Mouse (Mus musculus) megakaryocyte-erythroid progenitor cell, adult 5-6 weeks (primary cell): Measurements from ENCODE around the gene Tacc3. TPM values are rescaled to one million over a fixed set of nuclear protein-coding genes. Genes with fewer than 3 reads are reported as not detected.

Experiments
- ATAC-seq: replicated peaks from 2 replicates; pipeline ENCODE4 v1.8.0; 2016; ENCODE audit warnings: mild to moderate bottlenecking, inconsistent platforms; ENCODE audit not compliant: severe bottlenecking, poor library complexity, low FRiP score, low TSS enrichment
- total RNA-seq, 2 experiments: library from RNA; stranded (forward) in 1 of 2; stranded (reverse) in 1 of 2; fragments of 200-1000, 215-1000 nt in 1 of 2; fragments of >200 nt in 1 of 2; fragmentation: Nextera tagmentation in 1 of 2; gene quantifications; 2 replicates each; pipeline ENCODE4 v1.2.3; 2014 to 2017

Tacc3 gene
- total RNA-seq (2014; fragmentation: Nextera tagmentation) (121 and 124 TPM in 2 replicates), total RNA-seq (2017) (124 and 155 TPM in 2 replicates)

DNA sequence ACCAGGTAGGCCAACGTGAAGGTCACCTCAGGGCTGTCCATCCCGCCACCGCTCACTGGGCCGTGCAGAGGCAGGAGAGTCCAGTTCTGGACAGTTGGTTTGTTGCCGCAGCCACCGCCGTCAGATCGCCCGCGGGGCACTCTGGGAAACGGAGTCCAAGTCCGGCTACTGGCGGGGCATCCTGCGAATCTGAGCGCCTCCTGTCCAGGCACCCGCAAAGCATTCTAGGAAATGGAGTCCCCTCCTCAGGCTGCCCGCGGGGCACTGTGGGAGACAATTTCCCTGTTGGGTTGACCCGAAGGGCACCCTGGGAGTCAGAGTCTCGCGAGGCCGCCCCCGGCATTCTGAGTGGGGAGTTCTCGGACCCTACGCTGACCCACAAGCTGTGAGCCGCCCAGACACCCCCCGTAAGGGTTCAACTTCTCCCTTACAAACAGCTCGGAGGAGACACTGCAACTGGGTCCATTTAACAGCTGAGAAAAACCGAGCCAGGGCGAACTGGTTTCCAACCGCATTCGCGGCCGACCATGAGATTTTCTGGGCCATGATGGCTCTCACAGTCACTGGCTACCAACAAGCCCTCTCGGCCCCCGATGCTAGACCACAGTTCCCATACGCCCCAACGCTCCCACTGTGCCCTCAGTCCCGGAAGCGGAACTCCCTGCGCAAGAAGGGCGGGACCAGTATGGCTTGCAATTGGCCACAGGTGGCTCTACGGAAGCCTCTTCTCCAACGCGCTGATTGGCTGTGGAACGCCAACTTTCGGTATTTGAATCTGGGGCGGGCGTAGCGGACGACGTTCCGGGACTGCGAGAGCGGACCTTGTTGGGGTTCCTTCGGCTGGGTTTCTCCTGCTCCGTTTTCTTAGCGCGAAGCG lies at the start of gene Tacc3, which contains the start of gene Tmem129:
Gene Tacc3, plus strand, starts transcription at position 342 of the 877 bp plus-strand sequence.
Gene Tmem129, minus strand, starts transcription at position 630 of the 877 bp plus-strand sequence.
- peak; percentile 88 for ATAC-seq

DNA sequence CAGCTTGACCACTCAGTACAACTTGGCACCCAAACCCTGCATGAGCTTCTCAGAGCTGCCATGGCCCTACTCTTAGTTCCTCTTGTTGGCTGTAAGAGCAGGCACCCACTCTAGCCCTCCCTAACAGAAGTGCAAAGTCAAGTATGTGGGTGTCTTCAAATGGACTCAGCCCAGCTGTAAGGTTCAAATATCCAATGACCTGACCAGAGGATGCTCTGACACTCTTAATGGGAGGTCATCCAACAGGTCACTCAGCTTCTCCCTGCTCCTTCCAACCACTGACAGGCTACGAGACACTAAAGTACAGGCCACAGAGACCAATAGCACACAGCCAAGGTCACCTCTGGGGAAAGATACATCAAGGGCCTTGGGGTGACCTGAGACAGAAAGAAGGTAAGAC lies 48.7 kb upstream of the Tacc3 start:
- ATAC-seq, result no peak

DNA sequence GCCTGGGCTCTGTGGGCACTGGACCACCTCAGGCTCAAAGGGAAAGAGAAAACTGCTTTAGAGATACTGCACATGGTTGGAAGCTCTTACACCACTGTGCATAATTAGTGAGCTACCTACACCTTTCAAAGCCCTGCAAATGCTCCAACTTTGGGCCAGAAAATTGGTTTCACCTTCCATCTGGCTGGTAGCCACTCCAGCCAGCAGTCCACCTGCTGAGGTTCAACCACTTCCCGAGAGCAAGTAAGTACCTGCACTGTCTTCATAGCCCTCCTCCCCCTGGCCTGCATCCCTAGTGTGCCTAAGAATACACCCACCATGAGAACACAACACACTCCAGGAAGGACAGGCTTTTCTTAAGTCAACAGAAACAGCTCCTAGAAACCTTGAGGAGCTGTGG lies 46.1 kb upstream of the Tacc3 start:
- ATAC-seq, result no peak

DNA sequence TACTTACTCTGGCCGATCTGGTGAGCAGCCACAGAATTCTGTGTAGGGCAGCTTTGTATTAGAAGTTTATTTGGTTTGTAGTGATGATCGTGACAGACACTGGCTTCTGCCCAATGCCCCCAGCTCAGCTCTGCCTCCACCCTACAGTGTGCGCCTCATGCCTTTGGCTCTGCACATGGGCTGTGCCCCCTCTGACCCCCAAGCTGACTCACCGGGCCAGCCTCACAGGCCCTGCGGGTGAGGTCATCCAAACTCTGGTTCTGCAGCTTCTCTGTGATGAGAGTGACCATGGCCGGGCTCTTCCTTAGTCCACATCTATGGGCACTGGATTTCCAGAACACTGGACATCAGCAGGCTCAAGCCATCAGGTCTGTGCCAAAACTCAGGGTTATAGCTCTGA lies 43.5 kb upstream of the Tacc3 start:
- ATAC-seq, result no peak

DNA sequence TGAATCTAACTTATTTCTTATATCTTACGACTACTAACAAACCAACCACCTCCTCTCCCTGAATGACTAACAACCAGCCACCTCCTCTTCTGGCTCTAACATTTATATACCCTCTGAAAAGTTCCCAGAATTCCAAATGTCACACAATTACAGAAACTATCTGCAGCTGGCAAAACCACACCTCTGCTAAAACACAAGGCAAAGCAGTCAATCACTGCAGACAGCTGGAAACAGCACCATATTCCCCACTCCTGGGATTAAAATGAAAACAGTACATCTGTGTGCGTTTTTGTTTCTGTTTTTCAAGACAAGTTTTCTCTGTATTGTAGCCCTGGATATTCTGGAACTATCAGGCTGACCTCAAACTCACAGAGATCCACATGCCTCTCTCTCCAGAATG lies 35.3 kb upstream of the Tacc3 start:
- ATAC-seq, result no peak

DNA sequence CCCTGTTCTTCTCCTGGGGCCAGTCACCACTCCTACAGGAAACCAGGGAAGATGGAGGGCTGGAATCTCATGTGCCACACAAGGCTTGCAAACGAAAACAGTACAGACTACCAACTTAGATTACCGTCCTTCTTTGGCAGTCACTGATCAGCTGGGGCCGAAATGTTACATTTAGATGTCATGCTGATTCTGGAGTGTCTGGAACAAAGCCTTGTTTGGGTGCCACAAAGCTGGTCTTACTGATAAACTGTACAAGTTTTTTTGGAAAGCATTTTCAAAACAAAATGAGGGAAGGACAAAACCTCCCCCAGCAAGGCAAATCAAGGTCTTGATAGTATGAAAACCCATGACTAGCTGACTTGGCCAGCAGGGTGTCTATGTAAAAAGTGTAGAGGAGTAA lies 34.2 kb upstream of the Tacc3 start:
- 0 out of 2 replicates have a peak, but pooled peaks have one; percentile 17 for ATAC-seq

DNA sequence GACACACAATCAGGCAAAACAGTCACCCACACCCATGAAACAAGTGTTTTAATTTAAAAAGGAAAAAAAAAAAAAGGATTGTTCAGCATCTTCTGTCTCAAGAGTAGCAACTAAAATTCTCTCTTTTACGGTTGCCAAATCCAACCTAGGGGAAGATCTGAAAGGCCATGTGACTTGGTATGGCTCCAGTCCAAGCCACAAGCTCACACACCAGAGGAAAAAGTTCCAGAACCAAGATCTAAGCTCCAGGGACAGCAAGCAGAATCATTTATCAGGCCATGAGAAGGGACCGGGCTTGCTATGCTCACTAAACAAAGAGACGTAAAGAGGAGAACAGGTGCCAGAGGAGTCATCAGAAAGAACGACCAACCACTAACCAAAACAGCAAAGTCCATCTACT lies 30.0 kb upstream of the Tacc3 start:
- ATAC-seq, result no peak

DNA sequence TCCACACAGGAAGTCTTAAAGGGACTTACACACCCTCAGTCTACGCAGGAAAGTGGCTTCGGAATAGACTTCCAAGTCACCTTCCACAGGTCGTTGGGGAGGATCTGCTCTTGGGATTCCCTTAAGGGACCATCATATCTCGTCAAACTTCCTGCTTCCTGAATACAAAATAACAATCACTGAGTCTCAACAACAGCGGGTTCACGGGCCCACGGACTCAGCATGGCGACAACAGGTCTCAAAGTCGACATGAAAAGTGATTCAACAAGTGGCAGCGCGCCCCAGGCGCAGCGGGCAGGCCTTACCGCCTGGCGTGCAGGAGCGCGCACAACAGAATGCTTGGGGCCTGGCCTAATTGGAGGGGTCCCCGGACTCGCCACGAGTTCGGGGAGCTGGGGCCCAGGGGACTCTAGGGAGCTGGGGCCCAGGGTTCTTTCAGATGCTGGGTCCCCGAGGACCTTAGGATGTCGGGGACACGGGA lies 29.1 kb upstream of the Tacc3 start:
- ATAC-seq, result peak; percentile 23

DNA sequence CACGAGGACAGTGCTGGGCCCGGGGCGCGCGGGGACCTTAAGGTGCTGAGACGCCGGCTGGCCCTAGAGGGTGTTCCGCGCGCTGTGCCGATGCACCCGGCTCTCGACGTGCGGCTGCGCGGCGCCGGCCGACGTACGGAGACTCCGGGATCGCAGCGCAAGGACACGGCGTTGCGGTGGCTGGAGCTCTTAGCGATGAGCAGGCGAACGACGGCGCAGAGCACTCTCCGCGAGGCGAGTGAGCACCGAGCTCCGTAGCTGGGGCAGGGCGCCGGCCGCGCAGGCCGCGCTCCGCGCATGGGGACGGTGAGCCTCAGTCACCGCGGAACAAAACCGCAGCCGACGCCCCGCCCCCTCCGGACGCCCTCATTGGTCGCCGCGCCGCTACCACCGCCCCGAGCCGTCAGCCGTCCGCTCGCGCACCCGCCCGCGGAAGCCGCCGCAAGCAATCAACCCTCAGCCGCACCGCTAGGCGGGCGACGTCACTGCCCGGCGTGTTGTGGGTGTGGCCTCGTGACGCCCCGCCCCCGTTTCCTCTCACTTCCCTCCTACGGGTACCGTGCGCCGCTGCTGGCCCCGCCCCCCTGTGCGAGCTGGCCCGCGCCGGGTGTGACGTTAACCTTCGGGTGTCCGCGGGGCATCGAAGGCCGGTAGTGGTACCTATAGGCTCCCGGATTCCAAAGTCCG lies 28.5 kb upstream of the Tacc3 start, which contains the start of the genes Fam53a and Gm9903:
Gene Fam53a, minus strand, starts transcription at position 335 of the 687 bp plus-strand sequence.
Gene Gm9903, plus strand, starts transcription at position 625 of the 687 bp plus-strand sequence.
- ATAC-seq, result peak; percentile 83

DNA sequence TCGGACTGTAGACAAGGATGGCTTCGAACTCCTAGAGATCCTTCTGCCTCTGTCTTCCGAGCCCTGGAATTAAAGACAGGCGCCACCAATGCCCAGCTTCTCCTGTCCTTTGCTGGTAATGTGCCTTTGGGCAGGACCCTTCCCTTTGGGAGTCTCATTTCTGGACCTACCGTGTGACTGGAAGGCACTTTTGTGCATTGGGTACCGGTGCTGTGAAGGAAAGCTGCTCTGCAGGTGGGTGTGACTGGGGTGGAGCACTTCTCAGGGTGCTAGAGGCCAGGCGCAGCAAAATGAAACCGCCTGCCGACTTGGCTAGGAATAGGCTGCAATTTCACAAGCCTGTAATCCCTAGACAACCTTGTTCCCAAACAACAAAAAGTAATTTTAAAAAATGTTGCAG lies 27.9 kb upstream of the Tacc3 start:
- ATAC-seq, result peak; percentile 58

DNA sequence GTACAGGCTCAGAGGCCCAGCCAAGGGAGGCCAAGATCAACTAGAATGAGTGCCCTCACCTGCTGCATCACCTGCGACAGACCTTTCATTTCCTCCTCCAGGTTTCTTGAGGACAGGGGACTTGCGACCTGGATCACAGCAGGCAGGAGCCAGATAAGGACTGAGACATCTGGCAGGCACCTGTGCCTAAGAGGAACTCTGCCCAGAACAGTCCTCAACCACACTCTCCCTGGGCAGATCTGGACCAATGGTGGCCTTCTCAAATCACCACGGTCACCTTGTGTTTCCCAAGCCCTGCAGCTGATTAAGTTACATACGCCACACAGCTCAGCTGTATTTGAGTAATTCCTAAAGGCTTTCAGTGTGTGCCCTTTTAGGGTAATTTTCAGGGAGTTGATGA lies 27.3 kb upstream of the Tacc3 start:
- ATAC-seq, result peak; percentile 27; the same call in 1 of the 2 replicates

DNA sequence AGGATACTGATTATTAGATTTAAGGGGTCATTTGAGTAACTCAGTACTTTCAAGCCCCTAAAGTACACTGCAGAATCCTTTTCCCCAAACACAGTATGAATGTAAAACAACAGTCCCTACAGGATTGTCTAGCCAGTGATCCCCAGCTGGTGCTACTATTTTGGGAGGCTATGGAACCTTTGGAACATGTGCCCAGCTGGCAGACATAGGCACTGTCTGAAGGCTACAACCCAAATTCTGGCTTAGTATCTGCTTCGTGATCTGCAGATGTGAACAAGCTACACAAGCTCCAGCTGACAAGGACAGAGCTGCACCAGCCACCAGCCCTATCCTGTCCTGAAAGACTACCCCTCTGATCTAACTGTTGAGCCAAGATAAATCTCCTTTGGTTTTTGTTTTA lies 25.4 kb upstream of the Tacc3 start:
- no peak for ATAC-seq

DNA sequence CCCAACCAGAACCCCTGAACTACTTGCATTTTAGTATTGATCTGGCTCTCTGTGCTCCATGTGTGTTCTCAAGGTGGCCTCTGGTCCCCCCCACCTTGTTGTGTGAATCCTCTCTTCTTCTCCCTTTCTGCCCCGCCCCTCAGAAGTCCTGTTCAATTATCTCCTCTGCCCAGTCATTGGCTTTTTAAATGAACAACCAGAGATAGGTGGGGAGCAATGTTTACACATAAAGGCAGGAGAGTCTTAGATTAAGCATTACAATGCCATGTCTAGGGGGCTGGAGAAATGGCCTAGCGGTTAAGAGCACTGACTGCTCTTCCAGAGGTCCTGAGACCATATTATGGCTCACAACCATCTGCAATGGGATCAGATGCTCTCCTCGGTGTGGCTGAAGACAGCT lies 22.6 kb upstream of the Tacc3 start:
- ATAC-seq, result peak; percentile 46

DNA sequence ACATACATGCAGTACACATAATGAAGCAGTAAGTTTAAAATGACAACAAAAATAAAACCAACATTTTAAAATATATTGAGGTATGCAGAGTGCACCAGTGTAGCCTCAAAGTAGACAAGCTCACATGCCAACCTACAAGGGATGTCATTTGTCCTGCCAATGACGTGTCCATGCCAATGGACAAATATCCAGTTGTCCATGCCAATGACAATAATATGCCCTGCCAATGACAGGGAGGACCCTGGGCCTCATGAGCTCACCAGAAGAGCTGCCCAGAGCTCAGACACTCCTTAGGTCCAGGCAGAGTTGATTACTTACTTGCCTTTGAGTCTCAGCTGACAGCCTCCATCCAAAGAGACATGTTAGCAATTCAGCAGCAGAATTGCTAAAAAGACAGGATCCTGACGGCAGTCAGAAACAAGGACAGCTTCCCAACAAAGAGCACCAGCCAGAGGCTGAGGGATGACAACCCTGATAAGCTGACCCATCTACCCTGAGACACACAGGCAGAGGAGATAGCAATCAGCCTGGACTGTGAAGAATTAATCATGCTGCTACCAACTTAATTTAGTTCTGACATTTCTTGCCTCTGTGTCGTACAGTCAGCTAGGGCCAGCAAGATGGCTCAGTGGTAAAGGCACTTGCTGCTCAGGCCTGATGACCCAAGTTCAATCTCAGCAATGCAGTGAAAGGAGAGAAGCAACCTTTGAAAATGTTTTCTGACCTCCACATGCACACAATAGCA lies 20.1 kb upstream of the Tacc3 start:
- ATAC-seq, result no peak

DNA sequence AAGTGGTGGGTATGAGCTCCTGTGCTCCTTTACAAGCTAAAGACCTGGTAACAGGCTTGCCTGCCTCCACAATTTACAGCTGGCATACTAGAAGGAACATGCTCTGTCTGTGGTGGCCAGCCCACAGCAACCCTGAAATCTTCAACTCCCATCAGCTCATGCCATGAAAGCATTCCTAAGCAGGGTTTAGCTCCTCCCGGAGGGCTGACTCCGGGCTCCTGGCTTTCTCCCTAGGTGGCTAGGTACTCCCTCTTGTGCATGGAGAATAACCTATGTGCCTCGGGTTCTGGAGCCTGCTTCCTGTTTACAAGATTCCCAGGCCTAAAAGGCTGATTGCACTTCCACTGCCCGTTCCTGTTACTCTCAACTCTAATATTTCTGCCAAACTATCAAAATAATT lies 19.1 kb upstream of the Tacc3 start:
- ATAC-seq, result no peak

DNA sequence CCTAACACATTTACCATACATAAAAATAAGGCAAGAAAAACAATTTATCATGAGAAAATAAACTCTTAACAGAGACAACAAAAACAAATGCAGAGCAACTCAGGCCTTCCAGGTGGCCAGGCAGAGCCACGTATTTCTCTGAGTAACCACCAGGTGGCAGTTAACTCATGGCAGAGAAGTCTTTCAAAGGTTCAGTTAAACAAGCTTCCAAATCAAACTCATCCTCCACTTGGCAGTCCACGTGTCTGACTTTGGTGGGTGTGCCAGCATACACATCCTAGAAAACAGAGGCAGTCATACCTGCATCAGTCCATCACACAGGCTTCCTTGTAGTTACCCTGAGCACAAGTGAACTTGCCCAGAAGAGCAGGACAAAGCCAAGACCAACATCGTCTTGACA lies 17.3 kb upstream of the Tacc3 start:
- ATAC-seq, result peak; percentile 69

DNA sequence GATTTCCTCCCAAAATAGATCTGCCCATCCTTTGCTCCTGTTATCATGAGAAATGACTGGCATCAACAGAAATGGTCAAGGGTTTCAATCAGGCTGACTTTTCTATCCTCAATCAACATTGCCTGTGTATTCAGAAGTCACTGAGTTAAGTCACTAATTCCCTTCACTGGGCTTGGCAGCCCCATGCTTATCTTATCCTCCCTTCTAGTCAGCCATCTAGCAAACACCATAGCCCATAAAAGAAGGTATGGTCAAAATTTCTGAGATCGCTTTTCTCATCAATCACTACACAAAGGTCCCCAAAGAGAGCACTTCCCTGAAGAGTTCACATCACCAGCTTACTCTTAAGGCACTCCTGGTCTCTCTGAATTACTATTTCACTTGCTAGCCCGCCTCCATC lies 6.9 kb upstream of the Tacc3 start:
- no peak for ATAC-seq

DNA sequence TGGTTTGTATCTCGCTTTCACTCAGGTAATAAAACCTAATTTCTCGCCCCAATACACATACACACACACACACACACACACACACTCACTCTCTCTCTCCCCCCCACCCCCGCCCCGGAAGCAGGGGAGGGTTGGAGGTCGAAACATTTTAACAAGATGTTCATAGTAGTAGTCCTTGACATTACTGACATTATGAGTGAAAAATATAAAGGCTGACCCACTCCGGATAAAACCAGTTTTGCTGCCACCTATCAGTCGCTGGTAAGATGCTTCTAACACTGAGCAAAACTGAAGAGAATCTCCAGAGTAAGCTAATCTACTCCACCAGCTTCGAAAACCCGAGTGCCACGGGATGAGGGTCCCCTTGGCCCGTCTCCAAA lies 6.4 kb upstream of the Tacc3 start:
- no peak for ATAC-seq

DNA sequence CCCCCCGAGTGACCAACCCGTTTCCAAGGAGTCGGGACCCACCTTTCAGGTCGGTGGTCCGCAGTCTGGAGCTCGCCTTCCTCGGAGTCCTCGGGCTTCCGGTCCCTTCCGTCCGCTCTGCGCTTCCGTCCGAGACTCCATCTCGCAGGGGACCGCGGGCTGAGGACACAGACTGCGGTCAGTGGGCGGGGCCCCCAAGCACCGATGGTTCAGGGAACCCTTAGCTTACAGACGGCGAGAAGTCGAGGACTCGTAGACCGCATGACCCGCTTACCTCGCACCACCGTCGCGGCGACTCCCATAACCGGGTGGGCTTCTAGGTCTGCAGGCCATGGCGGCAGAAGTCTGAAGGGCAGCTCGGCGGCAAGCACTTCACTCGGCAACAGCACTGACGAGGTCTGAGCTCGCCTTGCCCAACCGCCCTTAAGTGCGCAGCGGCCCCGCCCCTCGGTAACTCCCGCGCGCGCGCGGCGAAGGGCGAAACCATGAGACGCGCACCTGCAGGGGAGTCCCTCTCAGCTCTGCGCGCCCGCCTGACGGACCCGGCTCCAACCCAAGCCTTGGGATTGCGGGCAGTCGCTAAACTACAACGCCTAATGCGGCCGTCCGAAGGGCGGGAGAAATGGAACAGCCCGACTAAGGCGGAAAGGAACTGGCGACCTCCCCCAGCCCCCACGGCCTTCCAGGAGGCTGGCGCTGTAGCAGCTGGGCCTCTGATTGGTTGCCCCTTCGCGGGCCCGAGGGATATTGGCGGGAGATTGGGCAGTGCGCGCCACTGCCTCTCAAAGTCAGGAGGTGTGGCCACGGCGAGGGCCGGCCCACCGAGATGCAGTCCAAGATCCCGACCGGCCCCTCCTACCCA lies 5.8 kb upstream of the Tacc3 start, which contains the start of gene Slbp:
Gene Slbp, minus strand, starts transcription at position 654 of the 862 bp plus-strand sequence.
- ATAC-seq, result peak; percentile 89
